Mouse (Mus musculus) myocyte (in vitro differentiated cells): ENCODE measurements around the gene Cpz. TPM values are rescaled to one million over a fixed set of nuclear protein-coding genes. Genes with fewer than 3 reads are reported as not detected.

Experiments used
- H3K27me3 ChIP-seq: one replicate; pipeline ENCODE4 v1.6.1; 2011; ENCODE audit not compliant: control insufficient read depth, insufficient read depth, insufficient read length
- H3K36me3 ChIP-seq: one replicate; pipeline ENCODE4 v1.6.1; 2011; ENCODE audit not compliant: control insufficient read depth, insufficient read depth
- H3K4me2 ChIP-seq: one replicate; pipeline ENCODE4 v1.6.1; 2011; ENCODE audit warnings: low read depth, control low read depth
- H3K4me3 ChIP-seq: one replicate; pipeline ENCODE4 v1.5.1; 2011; ENCODE audit warnings: mild to moderate bottlenecking, control low read depth, moderate library complexity
- H3K79me2 ChIP-seq: one replicate; pipeline ENCODE4 v1.6.1; 2011; ENCODE audit not compliant: control insufficient read depth, insufficient read depth
- H3ac ChIP-seq: one replicate; pipeline ENCODE4 v1.6.1; 2011; ENCODE audit not compliant: control insufficient read depth, insufficient read length
- CEBPB ChIP-seq: IDR thresholded peaks from 2 replicates; pipeline ENCODE4 v1.6.1; 2011; ENCODE audit warnings: mild to moderate bottlenecking, moderate library complexity; ENCODE audit not compliant: poor library complexity, insufficient read depth, severe bottlenecking
- E2F4 ChIP-seq: IDR thresholded peaks from one replicate; pipeline ENCODE4 v1.6.1; 2011; ENCODE audit warnings: mild to moderate bottlenecking, control low read depth, moderate library complexity; ENCODE audit not compliant: insufficient read depth
- MAX ChIP-seq: IDR thresholded peaks from one replicate; pipeline ENCODE4 v1.6.1; 2011; ENCODE audit warnings: low read depth, mild to moderate bottlenecking, control low read depth
- MYOD1 ChIP-seq, 3 experiments: IDR thresholded peaks; one replicate each; pipeline ENCODE4 v1.6.1; 2011; ENCODE audit warnings: control low read depth in 2 of 3, low read depth in 2 of 3, mild to moderate bottlenecking in 2 of 3, moderate library complexity in 1 of 3; ENCODE audit not compliant: insufficient read length in 2 of 3, control insufficient read depth in 1 of 3
- MYOG ChIP-seq, 3 experiments: IDR thresholded peaks; one replicate each; pipeline ENCODE4 v1.6.1; 2011; ENCODE audit warnings: control low read depth in 2 of 3, low read depth in 2 of 3, mild to moderate bottlenecking in 2 of 3; ENCODE audit not compliant: insufficient read length in 2 of 3, control insufficient read depth in 1 of 3, insufficient read depth in 1 of 3
- POLR2A ChIP-seq: IDR thresholded peaks from one replicate; pipeline ENCODE4 v1.6.1; 2011; ENCODE audit warnings: low read depth, mild to moderate bottlenecking, control low read depth, moderate library complexity; ENCODE audit not compliant: insufficient read length
- POLR2AphosphoS2 ChIP-seq: IDR thresholded peaks from one replicate; pipeline ENCODE4 v1.6.1; 2011; ENCODE audit warnings: low read depth, control low read depth; ENCODE audit not compliant: insufficient read length
- REST ChIP-seq: IDR thresholded peaks from one replicate; pipeline ENCODE4 v1.6.1; 2011; ENCODE audit warnings: mild to moderate bottlenecking, control low read depth, moderate library complexity; ENCODE audit not compliant: insufficient read depth, insufficient read length
- SRF ChIP-seq: IDR thresholded peaks from one replicate; pipeline ENCODE4 v1.6.1; 2011; ENCODE audit warnings: low read depth; ENCODE audit not compliant: control insufficient read depth, insufficient read length
- TCF12 ChIP-seq: IDR thresholded peaks from one replicate; pipeline ENCODE4 v1.6.1; 2011; ENCODE audit warnings: mild to moderate bottlenecking, control low read depth; ENCODE audit not compliant: poor library complexity, insufficient read depth, severe bottlenecking
- TCF3 ChIP-seq: IDR thresholded peaks from one replicate; pipeline ENCODE4 v1.6.1; 2011; ENCODE audit warnings: low read depth, control low read depth; ENCODE audit not compliant: insufficient read length
- USF1 ChIP-seq: IDR thresholded peaks from one replicate; pipeline ENCODE4 v1.6.1; 2011; ENCODE audit warnings: low read depth, mild to moderate bottlenecking, control low read depth, moderate library complexity
- polyA plus RNA-seq: library from polyadenylated mRNA; unstranded; fragments of >200 nt; fragmentation: generic; extraction: Trizol; gene quantifications from one replicate; pipeline ENCODE4 v1.2.1, GENCODE M21; 2012; ENCODE audit warnings: missing spikeins

The Cpz gene
- polyA plus RNA-seq, 1 experiment = 0.64 TPM

GRCm38 (mm10) chr5:35552838-35553539 lies 27.5 kb upstream of the Cpz start:
- no peak overlapping the region for H3ac ChIP-seq
- H3K4me3 ChIP-seq = no peak overlapping the region
- H3K27me3 ChIP-seq = no peaks in the 10 kb centered on the region
- no peak overlapping the region for H3K4me2 ChIP-seq
- TF ChIP-seq MYOG (IDR thresholded peaks at IDR 0.05; ENCODE audit: control insufficient read depth in 1 of 3, insufficient read depth in 1 of 3, insufficient read length in 2 of 3, low read depth in 2 of 3) (no peak), POLR2AphosphoS2 (peak; percentile 63)
- H3K36me3 ChIP-seq = peaks cover 4% of the 10 kb centered on the region
- H3K79me2 ChIP-seq = no peaks in the 10 kb centered on the region

- H3K36me3 ChIP-seq = peaks cover 4% of the 10 kb centered on the region
- H3K4me3 ChIP-seq = no peak overlapping the region
- H3K4me2 ChIP-seq = no peak overlapping the region
- TF ChIP-seq MYOD1 (IDR thresholded peaks at IDR 0.05; ENCODE audit: control insufficient read depth in 1 of 3, insufficient read length in 2 of 3, low read depth in 2 of 3) = no peak
- peak; percentile 69 for TF ChIP-seq POLR2AphosphoS2
- H3K79me2 ChIP-seq = no peaks in the 10 kb centered on the region
- no peaks in the 10 kb centered on the region for H3K27me3 ChIP-seq
- H3ac ChIP-seq = no peak overlapping the region
These were observed 26.6 kb upstream of the Cpz start for GRCm38 (mm10) chr5:35551855-35552837.

DNA sequence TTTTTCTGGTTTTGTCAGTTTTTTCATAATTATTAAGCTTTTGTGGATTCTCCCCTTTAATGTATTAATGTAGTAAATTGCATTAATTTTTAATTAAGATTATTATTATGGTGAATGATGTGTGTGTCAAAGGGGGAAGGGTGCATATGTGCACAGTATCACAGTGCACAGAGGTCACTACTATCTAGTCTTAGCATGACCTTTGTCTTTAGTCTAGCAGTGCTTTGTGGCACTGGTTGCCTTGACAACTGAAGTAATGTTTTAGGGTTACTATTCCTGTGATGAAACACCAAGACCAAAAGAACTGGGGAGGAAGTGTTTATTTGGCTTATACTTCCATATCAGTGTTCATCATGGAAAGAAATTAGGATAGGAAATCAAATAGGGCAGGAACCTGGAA lies 20.6 kb upstream of the Cpz start:
- Histone ChIP-seq H3K4me2 (no peak overlapping the region), H3K27me3 (peaks cover 26% of the 10 kb centered on the region), H3ac (no peak overlapping the region), H3K4me3 (no peak overlapping the region), H3K79me2 (no peaks in the 10 kb centered on the region), H3K36me3 (no peaks in the 10 kb centered on the region)
- TF ChIP-seq MYOD1 (IDR thresholded peaks at IDR 0.05; ENCODE audit: control insufficient read depth in 1 of 3, insufficient read length in 2 of 3, low read depth in 2 of 3) (no peak), SRF (no peak), TCF12 (no peak), USF1 (no peak)

DNA sequence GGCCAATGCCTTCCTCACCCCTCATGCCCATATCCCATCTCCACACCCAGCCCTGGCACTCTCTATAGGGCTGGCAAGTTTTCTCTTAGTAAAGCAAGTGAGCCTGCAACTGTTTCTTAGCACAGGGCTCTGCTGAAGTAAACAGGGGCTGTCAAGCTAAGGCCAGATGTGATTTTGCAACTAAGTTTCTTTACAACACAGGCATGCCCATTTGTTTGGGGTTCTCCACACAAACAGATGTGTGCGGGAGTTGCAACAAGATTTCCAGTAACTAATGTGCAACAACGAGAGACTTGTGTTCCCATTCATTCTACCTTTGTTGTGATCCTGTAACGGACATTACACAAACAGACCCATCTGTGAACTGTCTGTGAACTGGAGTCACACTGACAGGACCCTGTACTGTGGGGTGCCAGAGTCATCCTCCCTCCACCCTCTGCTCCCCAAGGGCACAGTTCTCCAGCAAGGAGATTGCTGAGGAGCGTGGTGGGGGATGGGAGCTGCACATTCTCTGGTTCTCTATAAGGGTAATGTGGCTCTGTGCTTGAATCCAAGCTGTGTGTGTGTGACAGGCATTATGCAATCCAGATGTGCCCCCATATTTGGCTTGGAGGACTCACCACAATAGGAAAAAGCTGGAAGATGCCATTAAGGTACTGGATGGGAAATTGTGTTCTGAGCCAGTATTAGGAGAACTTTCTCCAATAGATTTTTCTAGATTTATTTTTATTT lies 15.7 kb upstream of the Cpz start:
- no peak overlapping the region for H3K4me2 ChIP-seq
- no peak overlapping the region for H3K4me3 ChIP-seq
- H3ac ChIP-seq = no peak overlapping the region
- H3K36me3 ChIP-seq = no peaks in the 10 kb centered on the region
- H3K79me2 ChIP-seq = no peaks in the 10 kb centered on the region
- TF ChIP-seq MYOD1 (IDR thresholded peaks at IDR 0.05; ENCODE audit: control insufficient read depth in 1 of 3, insufficient read length in 2 of 3, low read depth in 2 of 3) (no peak), MAX (no peak), POLR2A (no peak), TCF3 (no peak), SRF (no peak), REST (no peak), CEBPB (no peak), MYOG (IDR thresholded peaks at IDR 0.05; ENCODE audit: control insufficient read depth in 1 of 3, insufficient read depth in 1 of 3, insufficient read length in 2 of 3, low read depth in 2 of 3) (no peak), POLR2AphosphoS2 (no peak), TCF12 (no peak), E2F4 (no peak), USF1 (no peak)
- H3K27me3 ChIP-seq = peaks cover 55% of the 10 kb centered on the region

- H3K4me3 ChIP-seq = no peak overlapping the region
- TF ChIP-seq POLR2A (no peak), E2F4 (no peak), TCF12 (no peak), MYOG (IDR thresholded peaks at IDR 0.05; ENCODE audit: control insufficient read depth in 1 of 3, insufficient read depth in 1 of 3, insufficient read length in 2 of 3, low read depth in 2 of 3) (no peak), REST (no peak), USF1 (no peak), SRF (no peak), TCF3 (no peak), POLR2AphosphoS2 (no peak), MAX (no peak), MYOD1 (IDR thresholded peaks at IDR 0.05; ENCODE audit: control insufficient read depth in 1 of 3, insufficient read length in 2 of 3, low read depth in 2 of 3) (no peak), CEBPB (no peak)
- no peaks in the 10 kb centered on the region for H3K36me3 ChIP-seq
- H3K4me2 ChIP-seq = no peak overlapping the region
- no peak overlapping the region for H3ac ChIP-seq
- H3K27me3 ChIP-seq = peaks cover 61% of the 10 kb centered on the region
- no peaks in the 10 kb centered on the region for H3K79me2 ChIP-seq
These were observed 15.1 kb upstream of the Cpz start for GRCm38 (mm10) chr5:35540555-35540954.
